Mouse (Mus musculus) megakaryocyte-erythroid progenitor cell, adult 5-6 weeks (primary cell): ENCODE results near the gene BC030499. TPM values are rescaled to one million over a fixed set of nuclear protein-coding genes. Genes with fewer than 3 reads are reported as not detected.

ENCODE experiments used
- ATAC-seq: replicated peaks from 2 replicates; pipeline ENCODE4 v1.8.0; 2016; ENCODE audit warnings: mild to moderate bottlenecking, inconsistent platforms; ENCODE audit not compliant: severe bottlenecking, poor library complexity, low FRiP score, low TSS enrichment
- total RNA-seq, 2 experiments: library from RNA; stranded (forward) in 1 of 2; stranded (reverse) in 1 of 2; fragments of 200-1000, 215-1000 nt in 1 of 2; fragments of >200 nt in 1 of 2; fragmentation: Nextera tagmentation in 1 of 2; gene quantifications; 2 replicates each; pipeline ENCODE4 v1.2.3; 2014 to 2017

The BC030499 gene
- total RNA-seq, 2 experiments from 2014 or later = 0.55 to 0.89 TPM

DNA sequence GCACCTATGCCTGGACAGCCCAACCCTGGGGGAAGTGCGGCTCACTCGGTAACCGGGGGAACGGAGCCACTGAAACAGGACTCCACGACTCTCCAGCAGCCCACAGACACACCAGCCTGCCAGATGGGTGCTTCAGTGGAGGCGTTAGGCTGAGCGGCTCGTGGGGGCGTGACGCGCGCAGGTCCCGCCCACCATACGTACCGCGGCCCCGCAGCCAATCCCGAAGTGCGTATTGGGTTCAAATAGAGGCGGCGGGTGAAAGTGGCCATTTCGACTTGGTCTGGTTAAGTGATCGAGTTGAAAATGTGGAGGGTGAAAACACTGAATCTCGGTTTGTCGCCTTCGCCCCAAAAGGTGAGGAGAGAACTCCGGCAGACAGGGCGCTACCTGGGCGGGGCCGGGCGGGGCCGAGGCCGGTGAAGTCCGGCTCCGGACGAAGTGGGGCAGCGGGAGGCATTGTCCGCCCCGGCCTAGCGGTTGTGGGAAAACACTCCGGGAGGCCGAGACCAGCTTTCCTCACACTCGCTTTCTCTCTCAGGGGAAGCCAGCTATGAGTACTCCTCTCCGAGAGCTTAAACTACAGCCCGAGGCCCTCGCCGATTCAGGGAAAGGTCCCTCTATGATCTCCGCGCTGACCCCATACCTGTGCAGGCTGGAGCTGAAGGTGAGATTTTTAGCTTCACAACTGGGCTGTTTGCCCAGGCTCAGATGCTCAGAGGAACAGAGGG is 10.9 kb downstream of the BC030499 start, which contains the start of gene Spag5:
Gene Spag5, plus strand, starts transcription at position 173 of the 728 bp plus-strand sequence.
- ATAC-seq = peak; percentile 100

GRCm38 (mm10) chr11:78305272-78305671 is 14.6 kb downstream of the BC030499 start:
- no peak for ATAC-seq

- ATAC-seq = no peak
Observed at GRCm38 (mm10) chr11:78310861-78311511, 20.3 kb downstream of the BC030499 start.

DNA sequence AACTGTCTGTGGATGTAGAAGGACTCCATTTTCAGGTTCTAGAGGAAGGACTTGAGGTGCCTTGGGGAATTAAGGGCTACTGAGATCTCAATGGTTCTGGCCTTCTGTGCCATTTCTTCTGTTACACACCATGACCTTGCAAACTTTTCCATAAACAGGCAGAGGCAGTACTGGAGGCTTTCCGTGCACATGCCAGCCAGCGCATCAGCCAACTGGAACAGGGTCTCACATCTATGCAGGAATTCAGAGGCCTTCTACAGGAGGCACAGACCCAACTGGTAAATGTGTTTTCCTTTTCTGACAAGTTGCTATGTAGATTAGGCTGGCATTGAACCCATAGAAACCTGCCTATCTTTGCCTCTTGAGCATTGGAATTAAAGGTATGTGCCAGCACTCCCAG is 23.0 kb downstream of the BC030499 start:
- ATAC-seq = no peak

GRCm38 (mm10) chr11:78318411-78318810 is 27.8 kb downstream of the BC030499 start:
- no peak for ATAC-seq

GRCm38 (mm10) chr11:78322076-78322831 is 31.6 kb downstream of the BC030499 start:
- ATAC-seq = no peak

GRCm38 (mm10) chr11:78322860-78323259 is 32.2 kb downstream of the BC030499 start, which contains the start of gene Aldoc:
Aldoc (plus strand) TSS chr11:78322968.
- ATAC-seq = peak; percentile 98

GRCm38 (mm10) chr11:78324000-78324785 is 33.6 kb downstream of the BC030499 start:
- ATAC-seq = no peak

DNA sequence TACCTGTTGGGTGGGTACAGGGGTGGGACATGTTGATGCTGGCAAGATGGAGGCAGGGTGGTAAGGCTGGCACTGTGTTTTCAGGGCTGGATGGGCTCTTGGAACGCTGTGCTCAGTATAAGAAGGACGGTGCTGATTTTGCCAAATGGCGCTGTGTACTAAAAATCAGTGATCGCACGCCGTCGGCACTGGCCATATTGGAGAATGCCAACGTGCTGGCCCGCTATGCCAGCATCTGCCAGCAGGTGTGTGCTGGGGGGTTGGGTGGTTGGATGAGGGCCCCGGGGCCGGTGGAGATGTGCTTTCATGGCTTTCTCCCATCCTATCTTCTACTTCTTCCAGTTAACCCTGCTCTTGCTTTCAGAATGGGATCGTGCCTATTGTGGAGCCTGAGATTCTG is 34.3 kb downstream of the BC030499 start:
- no peak for ATAC-seq

DNA sequence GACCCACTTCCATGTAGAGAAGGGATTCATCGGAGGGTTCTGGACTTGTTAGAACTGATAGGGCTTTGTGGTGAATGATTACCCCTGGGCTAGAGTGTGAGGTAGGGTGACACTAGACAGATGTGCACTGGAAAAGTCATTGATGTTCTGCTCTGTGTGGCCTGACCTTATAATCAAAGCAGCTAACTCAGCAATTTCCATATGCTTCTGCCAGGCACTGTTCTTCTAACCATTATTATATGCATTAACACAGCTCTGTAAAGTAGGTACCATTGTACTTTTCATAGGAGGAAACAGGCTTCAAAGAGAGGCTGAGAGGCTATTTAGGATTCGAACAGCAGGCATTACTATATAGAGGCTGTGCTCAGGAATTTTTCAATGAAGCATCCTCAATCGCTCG is 36.6 kb downstream of the BC030499 start:
- ATAC-seq = no peak

DNA sequence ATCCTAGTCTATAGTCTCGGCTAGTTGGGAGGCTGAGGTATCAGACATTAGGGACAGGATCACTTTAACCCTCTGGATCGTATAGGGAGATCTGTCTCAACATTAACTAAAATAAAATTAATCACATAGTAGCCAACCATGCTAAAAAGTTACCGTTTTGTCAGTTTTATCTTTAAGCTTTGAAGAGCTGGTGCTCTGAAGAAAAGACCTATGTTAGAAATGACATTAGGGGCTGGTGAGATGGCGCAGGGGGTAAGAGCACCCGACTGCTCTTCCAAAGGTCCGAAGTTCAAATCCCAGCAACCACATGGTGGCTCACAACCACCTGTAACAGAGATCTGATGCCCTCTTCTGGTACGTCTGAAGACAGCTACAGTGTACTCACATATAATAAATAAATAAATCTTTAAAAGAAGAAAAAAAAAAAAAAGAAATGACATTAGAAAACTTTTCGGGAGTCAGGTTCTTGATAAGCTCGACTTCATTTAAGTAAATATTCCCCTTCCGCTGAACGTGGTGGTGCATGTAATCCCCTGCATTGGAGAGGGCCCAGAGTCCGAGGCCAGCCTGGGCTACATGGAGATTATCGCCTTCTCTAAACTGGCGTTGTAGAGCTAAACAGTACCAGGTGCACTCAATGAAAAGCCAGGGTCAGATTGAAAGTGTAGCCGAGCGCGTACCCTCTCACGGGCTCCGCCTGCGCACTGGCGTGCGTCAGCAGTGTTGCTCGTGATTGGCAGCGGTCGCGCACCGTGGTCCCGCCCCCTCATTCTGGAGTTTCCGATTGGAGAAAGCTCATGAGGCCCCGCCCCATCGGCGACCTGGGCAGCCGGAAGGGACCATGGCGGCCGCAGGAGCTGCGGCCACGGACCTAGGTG is 37.2 kb downstream of the BC030499 start, which contains the start of gene Pigs:
Gene Pigs, plus strand, starts transcription at position 782 of the 878 bp plus-strand sequence.
- peak; percentile 97 for ATAC-seq

- ATAC-seq = peak; percentile 20; the same call in 1 of the 2 replicates
Observed at GRCm38 (mm10) chr11:78328512-78329056, 37.9 kb downstream of the BC030499 start.

- no peak for ATAC-seq
Observed at GRCm38 (mm10) chr11:78332676-78333075, 42.0 kb downstream of the BC030499 start.

- no peak for ATAC-seq
Observed at GRCm38 (mm10) chr11:78333992-78334391, 43.4 kb downstream of the BC030499 start.

- ATAC-seq = no peak
Observed at GRCm38 (mm10) chr11:78337040-78337439, 46.4 kb downstream of the BC030499 start.

GRCm38 (mm10) chr11:78341702-78342101 is 51.1 kb downstream of the BC030499 start:
- ATAC-seq = no peak

GRCm38 (mm10) chr11:78343381-78344327 is 53.0 kb downstream of the BC030499 start, which contains the start of gene Unc119:
Unc119 (plus strand) TSS chr11:78343482.
- ATAC-seq = 0 out of 2 replicates have a peak, but pooled peaks have one; percentile 34
